Mouse (Mus musculus): ENCODE data around the gene Tlr12. TPM values are rescaled to one million over a fixed set of nuclear protein-coding genes. Genes with fewer than 3 reads are reported as not detected.

Tlr12 gene
- polyA plus RNA-seq, 1 experiment from 2014 or later, result not detected

DNA sequence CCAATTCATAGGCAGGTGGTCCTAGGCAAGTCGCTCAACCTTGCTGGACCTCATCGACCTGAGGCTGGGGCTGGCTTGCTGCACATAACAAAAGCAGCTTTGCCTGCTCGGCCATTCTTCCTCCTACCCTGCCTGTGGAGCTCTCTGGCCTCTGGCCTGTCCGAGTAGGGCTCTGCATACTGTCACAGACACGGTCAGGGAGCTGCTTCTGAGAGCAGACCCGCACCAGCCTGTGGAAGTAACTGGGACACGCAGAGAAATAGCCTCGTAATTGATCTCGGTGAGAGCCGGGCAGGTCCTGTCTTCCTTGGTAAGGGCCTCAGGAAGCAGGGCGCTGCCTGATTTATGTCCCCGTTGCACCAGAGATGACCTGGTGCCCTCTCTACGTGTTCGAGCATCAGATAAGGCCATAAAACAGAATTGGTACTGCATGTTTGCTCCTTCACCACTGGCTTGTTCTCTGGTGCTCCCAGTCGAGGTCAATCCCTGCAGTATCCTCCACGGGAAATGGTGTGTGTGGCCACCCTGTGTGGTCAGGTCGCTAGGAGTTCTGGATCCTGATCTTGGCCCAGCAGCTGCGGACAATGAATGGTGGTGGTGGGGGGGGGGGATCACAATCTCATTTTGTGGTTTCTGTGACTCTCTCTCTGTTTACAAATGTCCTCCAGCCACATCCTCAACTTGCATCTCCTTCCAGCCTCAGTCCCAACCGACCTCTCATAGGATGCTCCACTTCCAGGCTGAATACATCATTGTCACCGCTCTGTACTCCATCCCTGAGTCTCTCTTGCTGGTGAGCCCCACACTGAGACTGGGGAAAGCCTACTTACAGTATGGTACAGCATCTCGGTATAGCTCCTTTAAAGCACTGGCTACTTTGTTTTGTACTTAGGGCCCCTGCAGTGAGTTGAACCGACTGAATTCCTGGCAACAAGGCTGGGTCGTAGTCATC lies 23.6 kb upstream of the Tlr12 start:
- Histone ChIP-seq H3K27ac (replicated peaks in 1 of 2; ENCODE audit: control insufficient read depth in 1 of 2, insufficient read depth in 1 of 2, low read depth in 2 of 2, low read length in 2 of 2) (0 out of 4 replicates have a peak overlapping the region, but pooled peaks of 1 of the 2 experiments have one; percentile 14), H3K9me3 (ENCODE audit: control insufficient read depth, low read length) (no peaks in the 10 kb centered on the region), H3K4me3 (ENCODE audit: control insufficient read depth in 1 of 2, insufficient read depth in 1 of 2, low read depth in 1 of 2, low read length in 2 of 2) (no peak overlapping the region), H3K4me1 (ENCODE audit: control insufficient read depth in 2 of 2, insufficient read depth in 2 of 2, low read length in 2 of 2) (peaks cover 12 to 15% of the 10 kb centered on the region in 2 experiments; a peak in 3 of 4 replicates), H3K36me3 (ENCODE audit: control insufficient read depth, insufficient read depth, low read length) (no peaks in the 10 kb centered on the region), H3K4me2 (ENCODE audit: low read length) (no peak overlapping the region), H3K9ac (ENCODE audit: low read length) (no peak overlapping the region), H3K27me3 (ENCODE audit: control insufficient read depth, insufficient read depth, low read length) (no peaks in the 10 kb centered on the region)
- no peak for ATAC-seq (ENCODE audit: insufficient number of reproducible peaks, insufficient read depth, low FRiP score, low read depth)
- WGBS, result 31% methylated on average over 23 of the region's 23 CpGs

DNA sequence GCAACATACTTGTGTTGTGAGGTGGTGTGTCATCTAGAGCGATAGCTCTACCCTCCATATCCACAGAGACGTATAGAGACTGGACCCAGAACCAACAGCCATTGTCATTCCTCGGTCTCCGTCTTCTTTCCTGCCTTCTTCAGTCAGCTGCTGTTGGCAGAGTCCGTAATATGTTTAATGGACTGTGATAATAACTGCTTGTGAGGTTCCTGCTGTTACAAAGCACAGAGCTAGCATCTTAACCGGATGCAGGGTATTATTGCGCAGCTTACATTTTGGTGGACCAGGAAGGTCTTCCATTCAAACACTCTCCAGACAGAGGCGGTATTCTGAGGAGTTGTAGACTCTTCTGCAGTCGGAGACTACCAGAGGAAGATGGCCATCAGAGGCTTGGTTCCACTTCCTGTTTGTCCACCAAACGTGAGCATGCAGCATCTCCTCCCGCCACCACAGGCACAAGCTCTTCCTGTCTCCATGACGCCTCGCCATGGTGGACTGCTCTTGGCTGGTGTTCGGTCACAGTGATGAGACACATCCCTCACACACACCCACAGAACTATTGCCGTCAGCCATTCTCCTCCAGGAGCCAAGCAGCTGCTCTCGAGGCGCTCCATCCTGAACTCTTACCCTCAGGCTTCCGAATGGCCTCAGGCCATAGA lies 20.0 kb upstream of the Tlr12 start:
- H3K4me1 ChIP-seq (ENCODE audit: control insufficient read depth in 2 of 2, insufficient read depth in 2 of 2, low read length in 2 of 2), result peaks cover 7 to 10% of the 10 kb centered on the region in 2 experiments; a peak in 3 of 4 replicates
- H3K27me3 ChIP-seq (ENCODE audit: control insufficient read depth, insufficient read depth, low read length), result no peaks in the 10 kb centered on the region
- no peaks in the 10 kb centered on the region for H3K36me3 ChIP-seq (ENCODE audit: control insufficient read depth, insufficient read depth, low read length)
- ATAC-seq (ENCODE audit: insufficient number of reproducible peaks, insufficient read depth, low FRiP score, low read depth), result no peak
- no peak overlapping the region for H3K4me3 ChIP-seq (ENCODE audit: control insufficient read depth in 1 of 2, insufficient read depth in 1 of 2, low read depth in 1 of 2, low read length in 2 of 2)
- no peaks in the 10 kb centered on the region for H3K9me3 ChIP-seq (ENCODE audit: control insufficient read depth, low read length)
- no peak overlapping the region for H3K27ac ChIP-seq (replicated peaks in 1 of 2; ENCODE audit: control insufficient read depth in 1 of 2, insufficient read depth in 1 of 2, low read depth in 2 of 2, low read length in 2 of 2)
- 85% methylated on average over 18 of the region's 18 CpGs for WGBS
- H3K9ac ChIP-seq (ENCODE audit: low read length), result no peak overlapping the region
- H3K4me2 ChIP-seq (ENCODE audit: low read length), result no peak overlapping the region

DNA sequence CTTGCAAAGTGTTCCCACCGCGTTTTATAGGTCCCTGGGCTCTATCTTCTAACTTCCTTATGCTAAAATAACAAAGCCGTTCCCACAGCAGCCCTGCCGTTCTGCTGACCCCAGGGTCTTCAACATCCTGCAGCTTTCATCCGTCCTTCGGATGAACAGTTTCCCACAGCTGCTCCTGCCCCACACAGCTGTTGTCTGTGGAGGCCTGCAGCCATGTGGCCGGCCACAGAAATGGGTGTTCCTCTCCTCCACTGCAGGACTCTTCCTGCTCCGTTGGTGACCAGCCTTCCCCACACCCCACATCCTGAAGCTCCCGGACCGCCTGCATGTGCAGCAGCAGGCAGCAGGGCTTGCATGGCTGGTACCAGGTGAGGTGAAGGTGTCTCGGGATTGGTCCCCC lies 18.8 kb upstream of the Tlr12 start:
- ATAC-seq (ENCODE audit: insufficient number of reproducible peaks, insufficient read depth, low FRiP score, low read depth), result no peak
- no peaks in the 10 kb centered on the region for H3K9me3 ChIP-seq (ENCODE audit: control insufficient read depth, low read length)
- H3K9ac ChIP-seq (ENCODE audit: low read length), result no peak overlapping the region
- 38% methylated on average over 11 of the region's 11 CpGs for WGBS
- H3K27me3 ChIP-seq (ENCODE audit: control insufficient read depth, insufficient read depth, low read length), result no peaks in the 10 kb centered on the region
- no peaks in the 10 kb centered on the region for H3K36me3 ChIP-seq (ENCODE audit: control insufficient read depth, insufficient read depth, low read length)
- H3K4me3 ChIP-seq (ENCODE audit: control insufficient read depth in 1 of 2, insufficient read depth in 1 of 2, low read depth in 1 of 2, low read length in 2 of 2), result no peak overlapping the region
- H3K4me2 ChIP-seq (ENCODE audit: low read length), result no peak overlapping the region
- peaks cover 7% of the 10 kb centered on the region in 2 experiments; a peak in 3 of 4 replicates for H3K4me1 ChIP-seq (ENCODE audit: control insufficient read depth in 2 of 2, insufficient read depth in 2 of 2, low read length in 2 of 2)
- no peak overlapping the region for H3K27ac ChIP-seq (replicated peaks in 1 of 2; ENCODE audit: control insufficient read depth in 1 of 2, insufficient read depth in 1 of 2, low read depth in 2 of 2, low read length in 2 of 2)

DNA sequence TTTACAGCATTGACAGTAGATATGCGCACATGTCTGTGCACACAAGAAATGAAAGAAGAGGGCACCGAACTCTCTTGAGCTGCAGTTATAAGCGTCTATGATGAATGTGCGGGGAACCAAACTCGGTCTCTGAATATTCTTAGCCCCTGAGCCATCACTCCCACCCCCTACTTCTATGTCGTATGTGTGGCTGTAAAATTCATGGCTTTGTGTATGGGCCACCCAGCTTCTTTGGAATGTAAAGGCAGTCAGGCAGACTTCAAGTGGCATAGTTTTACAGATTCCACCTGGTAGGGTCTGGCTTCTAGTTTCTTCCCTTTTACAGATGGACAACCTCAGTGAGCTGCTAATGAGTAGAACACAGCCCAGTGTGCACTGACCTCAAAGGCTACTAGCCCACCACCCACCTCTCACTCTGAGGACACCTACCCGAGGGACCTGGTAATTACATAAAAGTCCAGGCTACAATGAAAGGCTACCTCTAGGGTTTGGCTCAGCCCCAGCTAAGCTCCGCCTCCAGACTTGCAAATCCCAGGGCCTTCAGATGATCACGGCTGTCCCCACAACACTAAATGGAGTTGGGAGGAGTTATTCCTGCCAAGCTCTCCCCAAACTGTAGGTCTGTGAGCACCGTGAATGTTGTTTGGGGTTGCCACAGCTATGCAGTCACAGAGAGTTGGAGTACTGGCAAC lies 17.6 kb upstream of the Tlr12 start:
- Histone ChIP-seq H3K4me1 (ENCODE audit: control insufficient read depth in 2 of 2, insufficient read depth in 2 of 2, low read length in 2 of 2) (no peaks in the 10 kb centered on the region; a peak in 1 of 4 replicates), H3K36me3 (ENCODE audit: control insufficient read depth, insufficient read depth, low read length) (no peaks in the 10 kb centered on the region), H3K4me2 (ENCODE audit: low read length) (no peak overlapping the region), H3K4me3 (ENCODE audit: control insufficient read depth in 1 of 2, insufficient read depth in 1 of 2, low read depth in 1 of 2, low read length in 2 of 2) (no peak overlapping the region), H3K9ac (ENCODE audit: low read length) (no peak overlapping the region), H3K9me3 (ENCODE audit: control insufficient read depth, low read length) (no peaks in the 10 kb centered on the region), H3K27me3 (ENCODE audit: control insufficient read depth, insufficient read depth, low read length) (no peaks in the 10 kb centered on the region), H3K27ac (replicated peaks in 1 of 2; ENCODE audit: control insufficient read depth in 1 of 2, insufficient read depth in 1 of 2, low read depth in 2 of 2, low read length in 2 of 2) (no peak overlapping the region)
- no peak for ATAC-seq (ENCODE audit: insufficient number of reproducible peaks, insufficient read depth, low FRiP score, low read depth)
- 59% methylated on average over 10 of the region's 10 CpGs for WGBS

DNA sequence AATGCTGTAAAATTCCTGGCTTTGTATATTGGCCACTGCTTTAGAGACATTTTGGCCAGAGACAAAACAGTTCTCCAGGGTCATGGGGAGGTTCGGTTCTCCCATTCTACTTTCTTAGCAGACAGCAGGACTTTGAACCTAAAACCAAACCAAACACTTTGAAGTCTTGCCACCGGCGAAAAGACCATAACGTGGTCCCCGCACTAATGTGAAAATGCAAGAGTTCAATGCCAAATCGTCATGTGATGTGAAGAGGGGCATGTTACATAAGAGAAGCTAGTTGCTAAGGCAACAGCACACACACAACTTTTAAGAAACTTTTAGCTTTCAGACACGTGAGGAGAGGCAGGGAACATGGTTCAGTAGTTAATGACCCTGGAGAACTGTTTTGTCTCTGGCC lies 17.0 kb upstream of the Tlr12 start:
- WGBS, result 82% methylated on average over 7 of the region's 7 CpGs
- no peak overlapping the region for H3K9ac ChIP-seq (ENCODE audit: low read length)
- H3K27me3 ChIP-seq (ENCODE audit: control insufficient read depth, insufficient read depth, low read length), result no peaks in the 10 kb centered on the region
- H3K36me3 ChIP-seq (ENCODE audit: control insufficient read depth, insufficient read depth, low read length), result no peaks in the 10 kb centered on the region
- H3K4me1 ChIP-seq (ENCODE audit: control insufficient read depth in 2 of 2, insufficient read depth in 2 of 2, low read length in 2 of 2), result no peaks in the 10 kb centered on the region; a peak in 1 of 4 replicates
- no peak overlapping the region for H3K27ac ChIP-seq (replicated peaks in 1 of 2; ENCODE audit: control insufficient read depth in 1 of 2, insufficient read depth in 1 of 2, low read depth in 2 of 2, low read length in 2 of 2)
- H3K9me3 ChIP-seq (ENCODE audit: control insufficient read depth, low read length), result no peaks in the 10 kb centered on the region
- H3K4me2 ChIP-seq (ENCODE audit: low read length), result no peak overlapping the region
- no peak overlapping the region for H3K4me3 ChIP-seq (ENCODE audit: control insufficient read depth in 1 of 2, insufficient read depth in 1 of 2, low read depth in 1 of 2, low read length in 2 of 2)
- no peak for ATAC-seq (ENCODE audit: insufficient number of reproducible peaks, insufficient read depth, low FRiP score, low read depth)

DNA sequence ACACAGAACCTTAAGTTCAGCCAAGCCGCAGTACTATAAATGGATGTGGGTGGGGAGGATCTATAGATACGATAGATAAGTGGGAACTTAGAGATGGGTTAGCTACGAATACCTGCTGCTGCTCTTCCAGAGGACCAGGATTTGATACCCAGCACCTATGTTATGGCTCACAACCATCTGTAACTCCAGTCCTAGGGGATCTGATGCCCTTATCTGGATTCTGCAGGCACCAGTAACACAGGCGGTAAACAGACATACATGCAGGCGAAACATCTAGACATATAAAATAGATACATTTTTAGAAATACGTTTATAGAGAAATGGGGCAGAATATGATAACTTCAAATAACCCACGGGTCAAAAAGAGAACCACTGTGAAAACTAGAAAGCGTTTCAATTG lies 2.7 kb upstream of the Tlr12 start:
- Histone ChIP-seq H3K9ac (ENCODE audit: low read length) (no peak overlapping the region), H3K4me3 (ENCODE audit: control insufficient read depth in 1 of 2, insufficient read depth in 1 of 2, low read depth in 1 of 2, low read length in 2 of 2) (no peak overlapping the region), H3K27me3 (ENCODE audit: control insufficient read depth, insufficient read depth, low read length) (peaks cover 14% of the 10 kb centered on the region; the same call in 1 of the 2 replicates), H3K4me1 (ENCODE audit: control insufficient read depth in 2 of 2, insufficient read depth in 2 of 2, low read length in 2 of 2) (peaks cover 7 to 10% of the 10 kb centered on the region in 2 experiments; a peak in 1 of 4 replicates), H3K27ac (replicated peaks in 1 of 2; ENCODE audit: control insufficient read depth in 1 of 2, insufficient read depth in 1 of 2, low read depth in 2 of 2, low read length in 2 of 2) (no peak overlapping the region), H3K4me2 (ENCODE audit: low read length) (no peak overlapping the region), H3K36me3 (ENCODE audit: control insufficient read depth, insufficient read depth, low read length) (no peaks in the 10 kb centered on the region), H3K9me3 (ENCODE audit: control insufficient read depth, low read length) (no peaks in the 10 kb centered on the region)
- no peak for ATAC-seq (ENCODE audit: insufficient number of reproducible peaks, insufficient read depth, low FRiP score, low read depth)
- 77% methylated on average over 8 of the region's 8 CpGs for WGBS

DNA sequence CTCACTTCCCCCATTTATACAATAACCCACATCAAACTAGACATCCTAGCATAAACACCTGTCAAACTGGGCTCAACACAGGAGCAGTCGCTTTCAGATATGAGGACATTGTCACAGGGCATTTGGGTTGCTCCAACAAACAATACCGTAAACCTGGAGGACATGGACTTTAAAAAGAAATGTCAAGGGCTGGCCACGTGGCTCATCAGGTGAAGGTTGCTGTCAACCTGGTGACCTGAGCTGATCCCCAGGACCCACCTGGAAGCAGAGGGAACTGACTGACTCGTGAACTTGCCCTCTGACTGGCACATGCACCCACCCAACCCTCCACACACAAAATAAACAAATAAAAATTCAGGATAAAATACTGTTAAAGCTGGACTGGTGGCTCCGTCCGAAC lies 2.2 kb upstream of the Tlr12 start:
- Histone ChIP-seq H3K27me3 (ENCODE audit: control insufficient read depth, insufficient read depth, low read length) (peaks cover 14% of the 10 kb centered on the region; the same call in 1 of the 2 replicates), H3K36me3 (ENCODE audit: control insufficient read depth, insufficient read depth, low read length) (no peaks in the 10 kb centered on the region), H3K4me2 (ENCODE audit: low read length) (no peak overlapping the region), H3K4me1 (ENCODE audit: control insufficient read depth in 2 of 2, insufficient read depth in 2 of 2, low read length in 2 of 2) (peaks cover 7 to 10% of the 10 kb centered on the region in 2 experiments; a peak in 1 of 4 replicates), H3K4me3 (ENCODE audit: control insufficient read depth in 1 of 2, insufficient read depth in 1 of 2, low read depth in 1 of 2, low read length in 2 of 2) (no peak overlapping the region), H3K27ac (replicated peaks in 1 of 2; ENCODE audit: control insufficient read depth in 1 of 2, insufficient read depth in 1 of 2, low read depth in 2 of 2, low read length in 2 of 2) (no peak overlapping the region), H3K9me3 (ENCODE audit: control insufficient read depth, low read length) (no peaks in the 10 kb centered on the region), H3K9ac (ENCODE audit: low read length) (no peak overlapping the region)
- no peak for ATAC-seq (ENCODE audit: insufficient number of reproducible peaks, insufficient read depth, low FRiP score, low read depth)
- WGBS, result 82% methylated on average over 6 of the region's 6 CpGs

Measured in heart, embryonic 14.5 days (tissue).